Mouse (Mus musculus) erythroblast, embryonic 14.5 days (primary cell): ENCODE data around the gene Tedc2. TPM values are rescaled to one million over a fixed set of nuclear protein-coding genes. Genes with fewer than 3 reads are reported as not detected.

Source experiments
- H3K27me3 ChIP-seq: 2 replicates; pipeline ENCODE4 v1.6.1; 2012; ENCODE audit warnings: inconsistent platforms; ENCODE audit not compliant: control insufficient read depth
- H3K36me3 ChIP-seq: 2 replicates; pipeline ENCODE4 v1.6.1; 2012; ENCODE audit warnings: mild to moderate bottlenecking, inconsistent platforms; ENCODE audit not compliant: control insufficient read depth
- H3K4me1 ChIP-seq: 2 replicates; pipeline ENCODE4 v1.6.1; 2012; ENCODE audit warnings: inconsistent platforms; ENCODE audit not compliant: control insufficient read depth
- H3K4me3 ChIP-seq: replicated peaks from 2 replicates; pipeline ENCODE3; 2012; ENCODE audit warnings: moderate library complexity, mild to moderate bottlenecking, inconsistent platforms
- H3K9me3 ChIP-seq: 2 replicates; pipeline ENCODE4 v1.6.1; 2012; ENCODE audit warnings: low read length, inconsistent platforms, mixed read lengths; ENCODE audit not compliant: control insufficient read depth
- GATA1 ChIP-seq: IDR thresholded peaks from 2 replicates; pipeline ENCODE4 v1.6.1; 2012; ENCODE audit warnings: low read length, inconsistent platforms, mixed read lengths
- TAL1 ChIP-seq: IDR thresholded peaks from 3 replicates; pipeline ENCODE4 v1.6.1; 2012; ENCODE audit warnings: low read length, inconsistent platforms, mixed read lengths
- polyA plus RNA-seq: library from polyadenylated mRNA; stranded (reverse); fragments of >175 nt; gene quantifications from 2 replicates; pipeline ENCODE4 v1.2.3, GENCODE M21; 2012

Gene Tedc2
- polyA plus RNA-seq, result 5.8 and 7.7 TPM in 2 replicates

GRCm38 (mm10) chr17:24220435-24221411 lies at the start of gene Tedc2:
Gene Tedc2, minus strand, starts transcription at chr17:24220851.
- Histone ChIP-seq H3K4me1 (peaks cover 92% of the 10 kb centered on the region), H3K36me3 (peaks cover 91% of the 10 kb centered on the region), H3K27me3 (no peaks in the 10 kb centered on the region; the same call in 1 of the 2 replicates), H3K9me3 (peaks cover 6% of the 10 kb centered on the region; the same call in 1 of the 2 replicates), H3K4me3 (peak within 1 kb of the TSS; percentile 74)
- TF ChIP-seq GATA1, result peak; percentile 94
- TF ChIP-seq TAL1, result no peak

DNA sequence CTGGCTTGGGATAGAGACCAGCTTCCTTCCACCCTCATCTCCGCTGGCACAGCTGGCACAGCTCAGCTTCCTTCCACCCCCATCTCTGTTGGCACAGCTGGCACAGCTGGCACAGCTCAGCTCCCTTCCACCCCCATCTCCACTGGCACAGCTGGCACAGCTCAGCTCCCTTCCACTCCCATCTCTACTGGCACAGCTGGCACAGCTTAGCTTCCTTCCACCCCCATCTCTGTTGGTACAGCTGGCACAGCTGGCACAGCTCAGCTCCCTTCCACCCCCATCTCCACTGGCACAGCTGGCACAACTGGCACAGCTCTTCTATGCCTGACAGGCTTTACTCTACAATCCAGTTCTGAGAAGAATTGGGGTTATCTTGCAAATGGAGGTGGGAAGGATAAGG lies 46.5 kb upstream of the Tedc2 start:
- peaks cover 8% of the 10 kb centered on the region for H3K9me3 ChIP-seq
- TF ChIP-seq TAL1, result no peak
- TF ChIP-seq GATA1, result no peak
- H3K36me3 ChIP-seq, result no peaks in the 10 kb centered on the region
- no peak overlapping the region for H3K4me3 ChIP-seq
- peaks cover 2% of the 10 kb centered on the region for H3K27me3 ChIP-seq
- no peaks in the 10 kb centered on the region for H3K4me1 ChIP-seq

GRCm38 (mm10) chr17:24264766-24265165 lies 44.1 kb upstream of the Tedc2 start:
- Histone ChIP-seq H3K27me3 (peaks cover 2% of the 10 kb centered on the region), H3K9me3 (peaks cover 5% of the 10 kb centered on the region), H3K4me3 (no peak overlapping the region), H3K36me3 (no peaks in the 10 kb centered on the region), H3K4me1 (no peaks in the 10 kb centered on the region)
- TF ChIP-seq TAL1 (no peak), GATA1 (no peak)

GRCm38 (mm10) chr17:24260516-24260915 lies 39.9 kb upstream of the Tedc2 start:
- no peaks in the 10 kb centered on the region; the same call in 1 of the 2 replicates for H3K27me3 ChIP-seq
- H3K4me1 ChIP-seq, result no peaks in the 10 kb centered on the region
- TF ChIP-seq TAL1 (no peak), GATA1 (no peak)
- no peak overlapping the region for H3K4me3 ChIP-seq
- H3K36me3 ChIP-seq, result no peaks in the 10 kb centered on the region
- peaks cover 5% of the 10 kb centered on the region for H3K9me3 ChIP-seq

GRCm38 (mm10) chr17:24259702-24260101 lies 39.1 kb upstream of the Tedc2 start:
- Histone ChIP-seq H3K36me3 (no peaks in the 10 kb centered on the region), H3K4me3 (no peak overlapping the region), H3K27me3 (no peaks in the 10 kb centered on the region; the same call in 1 of the 2 replicates), H3K9me3 (peaks cover 5% of the 10 kb centered on the region), H3K4me1 (no peaks in the 10 kb centered on the region; the same call in 1 of the 2 replicates)
- TF ChIP-seq GATA1, result no peak
- no peak for TF ChIP-seq TAL1

- TF ChIP-seq TAL1 (no peak), GATA1 (no peak)
- Histone ChIP-seq H3K9me3 (peaks cover 1% of the 10 kb centered on the region), H3K4me3 (no peak overlapping the region), H3K36me3 (no peaks in the 10 kb centered on the region), H3K4me1 (no peaks in the 10 kb centered on the region; the same call in 1 of the 2 replicates), H3K27me3 (peaks cover 3% of the 10 kb centered on the region)
These were observed 38.3 kb upstream of the Tedc2 start for GRCm38 (mm10) chr17:24258981-24259380.

GRCm38 (mm10) chr17:24252329-24252728 lies 31.7 kb upstream of the Tedc2 start:
- peaks cover 8% of the 10 kb centered on the region for H3K27me3 ChIP-seq
- peaks cover 31% of the 10 kb centered on the region for H3K36me3 ChIP-seq
- peaks cover 11% of the 10 kb centered on the region for H3K9me3 ChIP-seq
- H3K4me3 ChIP-seq, result peak overlapping the region; percentile 100
- H3K4me1 ChIP-seq, result peaks cover 37% of the 10 kb centered on the region
- no peak for TF ChIP-seq GATA1
- TF ChIP-seq TAL1, result no peak; the same call in 2 of the 3 replicates

GRCm38 (mm10) chr17:24251320-24252069 lies 30.8 kb upstream of the Tedc2 start, which contains the start of gene Ccnf:
Gene Ccnf, minus strand, starts transcription at chr17:24251484.
- H3K4me3 ChIP-seq, result peak within 1 kb of the TSS; percentile 100
- H3K9me3 ChIP-seq, result peaks cover 11% of the 10 kb centered on the region
- TF ChIP-seq GATA1 (no peak), TAL1 (no peak)
- H3K4me1 ChIP-seq, result peaks cover 40% of the 10 kb centered on the region
- H3K36me3 ChIP-seq, result peaks cover 39% of the 10 kb centered on the region
- H3K27me3 ChIP-seq, result peaks cover 8% of the 10 kb centered on the region

GRCm38 (mm10) chr17:24250988-24251319 lies 30.3 kb upstream of the Tedc2 start:
- no peak for TF ChIP-seq TAL1
- TF ChIP-seq GATA1, result no peak
- peaks cover 43% of the 10 kb centered on the region for H3K4me1 ChIP-seq
- H3K4me3 ChIP-seq, result peak overlapping the region; percentile 100

More at GRCm38 (mm10) chr17:24250988-24251319, 30.3 kb upstream of the Tedc2 start:
- Histone ChIP-seq H3K36me3 (peaks cover 44% of the 10 kb centered on the region), H3K27me3 (peaks cover 8% of the 10 kb centered on the region), H3K9me3 (peaks cover 11% of the 10 kb centered on the region)
